ENCODE assay signal across 21 mouse cellular contexts in genomic region chr19:12800621-12801020, GRCm38 (mm10). TPM values are rescaled to one million over a fixed set of nuclear protein-coding genes. Genes with fewer than 3 reads are reported as not detected.
"Had no signal": no experiment of that assay in that cellular context is flagged by ENCODE, and none has a peak within 500 bp of the region (broad histone marks: within the 10 kb centered on the region; RNA-seq: fewer than 3 reads in every experiment).

No protein-coding gene starts in this region.

- H3K36me3 ChIP-seq: limb, embryonic 15.5 days; liver, embryonic 15.5 days; midbrain, embryonic 13.5 days; neural tube, embryonic 15.5 days had no signal

- H3K4me3 ChIP-seq: limb, embryonic 15.5 days; liver, embryonic 15.5 days; midbrain, embryonic 13.5 days; myocyte; neural tube, embryonic 15.5 days had no signal

- H3K27ac ChIP-seq: kidney, postnatal 0 days; limb, embryonic 15.5 days; liver, embryonic 15.5 days; midbrain, embryonic 13.5 days; neural tube, embryonic 15.5 days; stomach, postnatal 0 days had no signal

- H3K27me3 ChIP-seq: limb, embryonic 15.5 days; liver, embryonic 15.5 days; midbrain, embryonic 13.5 days; neural tube, embryonic 15.5 days had no signal

- DNase-seq: kidney, adult 11 months; kidney, adult 9 months; kidney, postnatal 36 days; layer of hippocampus, adult 9-11 months; layer of hippocampus, postnatal 36 days; lung, embryonic 14.5 days; lung, postnatal 10 days; lung, postnatal 4 days; right cerebral cortex, postnatal 4 days had no signal

- ATAC-seq: midbrain, embryonic 13.5 days had no signal

- H3K4me1 ChIP-seq: limb, embryonic 15.5 days had no signal

RNA-seq across cellular contexts. Expression of gene Gm5244, which starts 45.9 kb away (rescaled TPM):
- total RNA-seq: layer of hippocampus, adult 18-20 months; layer of hippocampus, postnatal 36 days; left cerebral cortex, adult 8-10 months; left cerebral cortex, postnatal 25 days had no signal
- polyA plus RNA-seq: kidney, postnatal 0 days; limb, embryonic 11.5 days; limb, embryonic 15.5 days; liver, embryonic 15.5 days; lung, embryonic 14.5 days; midbrain, embryonic 13.5 days; myocyte; neural tube, embryonic 11.5 days; neural tube, embryonic 15.5 days; stomach, postnatal 0 days had no signal

RNA-seq across cellular contexts. Expression of gene Olfr1444, which starts 56.5 kb away (rescaled TPM):
- total RNA-seq: layer of hippocampus, adult 18-20 months; layer of hippocampus, postnatal 36 days; left cerebral cortex, adult 8-10 months; left cerebral cortex, postnatal 25 days had no signal
- polyA plus RNA-seq: kidney, postnatal 0 days; limb, embryonic 11.5 days; limb, embryonic 15.5 days; liver, embryonic 15.5 days; lung, embryonic 14.5 days; midbrain, embryonic 13.5 days; myocyte; neural tube, embryonic 11.5 days; neural tube, embryonic 15.5 days; stomach, postnatal 0 days had no signal
